Mouse (Mus musculus): Measurements from ENCODE around the gene Eya4.

Eya4 gene

GRCm38 (mm10) chr10:23233425-23233824 lies 117.2 kb downstream of the Eya4 start:
- DNase-seq (ENCODE audit: low spot score in 2 of 2) = no peak

DNA sequence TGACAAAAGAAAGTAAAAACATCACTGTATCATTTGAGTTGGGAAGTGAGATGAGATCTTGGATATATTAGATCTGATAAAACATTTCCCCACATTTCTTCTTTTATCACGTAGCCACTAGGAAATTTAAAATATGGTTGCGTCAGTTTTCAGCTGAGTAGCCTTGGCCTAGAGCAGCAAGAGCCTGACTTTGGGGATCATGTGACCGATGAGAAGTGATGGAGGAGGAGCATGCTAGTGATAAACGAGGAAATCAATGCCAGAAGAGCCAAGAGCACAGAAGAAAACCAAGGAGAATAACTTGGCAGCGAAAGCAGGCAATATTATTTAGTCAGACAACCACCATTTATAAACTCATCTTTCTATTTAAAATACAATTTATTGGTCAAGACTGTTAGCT lies 119.7 kb downstream of the Eya4 start:
- no peak for DNase-seq (ENCODE audit: low spot score in 2 of 2)

- DNase-seq (ENCODE audit: low spot score in 2 of 2) = no peak
These were observed 127.2 kb downstream of the Eya4 start for GRCm38 (mm10) chr10:23223336-23223735.

DNA sequence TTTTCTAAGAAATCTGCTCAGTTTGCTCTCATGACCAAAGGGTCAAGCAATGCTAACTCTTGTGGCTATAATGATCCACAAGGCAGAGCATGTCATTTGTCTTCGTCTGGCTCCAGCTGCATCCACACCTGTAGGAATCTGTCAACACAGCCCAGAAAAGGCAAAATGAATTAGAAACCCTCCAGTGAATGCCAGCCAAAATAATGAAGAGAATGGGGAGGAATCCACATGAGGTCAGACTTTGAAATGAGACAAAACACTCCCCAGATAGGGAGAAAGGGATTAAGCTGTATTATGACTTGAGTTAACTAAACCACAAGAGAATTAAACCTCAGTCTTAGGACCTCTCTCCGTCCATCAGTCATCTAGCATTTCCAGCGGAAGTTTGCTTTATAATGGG lies 130.2 kb downstream of the Eya4 start:
- no peak for DNase-seq (ENCODE audit: low spot score in 2 of 2)

- DNase-seq (ENCODE audit: low spot score in 2 of 2) = no peak
These were observed 133.8 kb downstream of the Eya4 start for GRCm38 (mm10) chr10:23216815-23217214.

- DNase-seq (ENCODE audit: low spot score in 2 of 2) = no peak
These were observed 139.2 kb downstream of the Eya4 start for GRCm38 (mm10) chr10:23211381-23211780.

DNA sequence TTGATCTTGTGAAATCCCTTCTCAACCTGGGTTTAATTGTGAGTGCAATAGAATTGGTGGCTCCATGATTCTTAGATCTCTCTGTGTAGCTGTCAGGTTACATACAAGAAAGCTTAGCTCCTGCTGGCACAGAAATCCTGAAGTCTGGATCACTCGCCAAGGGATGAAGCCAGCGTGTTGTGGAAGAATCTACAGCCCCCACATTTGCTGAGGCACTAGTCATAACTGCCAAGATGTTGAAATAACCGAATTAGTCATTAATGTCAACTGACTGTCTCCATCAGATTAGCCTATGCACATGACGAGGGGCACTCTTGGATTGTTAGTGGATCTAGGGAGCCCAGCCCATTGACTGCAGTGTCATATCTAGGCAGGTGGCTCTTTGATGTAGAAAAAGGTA lies 146.7 kb downstream of the Eya4 start:
- peak in 1 of 2 experiments; percentile 6 for DNase-seq (ENCODE audit: low spot score in 2 of 2)

GRCm38 (mm10) chr10:23203144-23203838 lies 147.3 kb downstream of the Eya4 start:
- no peak for DNase-seq (ENCODE audit: low spot score in 2 of 2)

GRCm38 (mm10) chr10:23202591-23202990 lies 148.0 kb downstream of the Eya4 start:
- DNase-seq (ENCODE audit: low spot score in 2 of 2) = no peak

- DNase-seq (ENCODE audit: low spot score in 2 of 2) = no peak
These were observed 152.3 kb downstream of the Eya4 start for GRCm38 (mm10) chr10:23198251-23198650.

- no peak for DNase-seq (ENCODE audit: low spot score in 2 of 2)
These were observed 154.2 kb downstream of the Eya4 start for GRCm38 (mm10) chr10:23196336-23196735.

GRCm38 (mm10) chr10:23195337-23195736 lies 155.2 kb downstream of the Eya4 start:
- no peak for DNase-seq (ENCODE audit: low spot score in 2 of 2)

DNA sequence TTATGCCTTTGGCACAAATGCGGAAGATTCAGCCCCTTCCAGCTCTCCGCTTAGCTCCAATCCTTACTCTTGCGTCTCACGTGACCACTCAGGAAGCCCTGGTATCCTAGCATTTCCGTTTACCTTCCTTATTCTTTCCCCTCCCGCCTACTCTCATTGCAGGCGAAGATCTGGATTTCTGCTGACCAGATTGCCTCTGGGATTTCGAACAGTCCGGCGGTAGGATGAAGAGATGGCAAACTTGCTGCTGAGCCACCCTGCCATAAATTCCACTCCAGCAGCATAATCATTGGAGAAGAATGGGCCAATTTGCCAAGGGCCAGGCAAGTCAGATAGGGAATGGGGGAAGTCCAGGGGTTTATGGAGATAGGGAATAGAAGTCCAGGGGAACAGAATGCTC lies 160.8 kb downstream of the Eya4 start:
- DNase-seq (ENCODE audit: low spot score in 2 of 2) = no peak

- DNase-seq (ENCODE audit: low spot score in 2 of 2) = no peak
These were observed 165.2 kb downstream of the Eya4 start for GRCm38 (mm10) chr10:23185391-23185790.

DNA sequence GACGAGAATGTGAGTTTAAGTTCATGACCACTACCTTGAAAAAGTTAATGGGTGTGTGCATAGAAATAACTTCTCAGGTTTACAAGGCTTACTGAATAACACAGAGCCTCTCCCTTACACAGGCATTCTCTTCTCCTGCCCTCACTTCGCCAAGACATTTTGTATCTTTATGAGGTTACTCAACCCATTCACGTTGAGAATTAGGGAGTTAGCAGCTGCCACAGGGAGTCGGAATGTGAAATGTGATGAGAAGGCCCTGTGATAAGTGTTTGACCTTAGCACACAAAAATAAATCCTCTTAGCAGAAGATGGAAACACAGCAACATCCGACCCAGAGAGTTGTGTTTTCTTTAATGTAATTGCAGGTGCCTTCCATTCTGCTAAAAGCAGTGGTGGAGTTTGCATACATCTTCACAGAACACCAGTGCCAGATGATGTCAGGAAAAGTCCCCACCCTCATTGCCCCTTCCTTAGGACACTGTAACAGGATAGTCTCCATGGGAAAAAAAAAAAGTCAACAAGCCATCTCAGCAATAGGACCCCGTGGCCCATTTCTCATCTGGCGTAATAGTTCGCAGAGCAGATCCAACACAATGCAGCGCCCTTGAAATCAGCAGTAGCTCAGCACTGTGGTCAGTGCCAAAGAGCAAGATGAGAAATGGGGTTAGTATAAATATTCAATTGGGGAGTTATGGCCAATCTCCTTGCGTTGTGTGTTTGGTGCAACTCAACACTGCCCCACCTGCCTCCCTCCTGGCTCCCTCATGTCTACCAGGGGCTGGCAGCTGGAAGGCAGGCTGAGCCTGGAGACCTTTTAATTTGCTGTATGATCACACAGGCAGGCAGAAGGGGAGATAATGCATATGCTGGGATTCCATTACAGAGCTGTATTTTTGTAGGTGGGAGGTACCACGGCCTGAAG lies 168.8 kb downstream of the Eya4 start:
- no peak for DNase-seq (ENCODE audit: low spot score in 2 of 2)

DNA sequence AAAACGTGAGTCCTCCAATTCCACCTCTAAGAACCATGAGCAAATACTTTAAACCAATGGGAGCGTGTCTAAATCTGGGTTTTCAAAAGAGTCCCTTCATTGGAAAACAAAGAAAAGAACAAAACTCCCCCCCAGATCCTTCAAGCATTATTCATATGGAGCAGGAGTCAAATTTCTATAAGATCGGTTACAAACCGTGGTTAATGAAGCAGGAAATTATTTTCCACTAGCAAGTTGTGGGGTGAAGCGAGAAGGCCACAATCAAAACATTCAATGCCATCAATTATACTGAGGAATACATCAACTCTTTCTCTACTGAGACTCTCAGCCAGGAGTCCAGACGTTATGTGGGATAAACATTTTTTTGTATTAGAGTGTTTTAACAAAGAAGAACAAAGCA lies 171.3 kb downstream of the Eya4 start:
- no peak for DNase-seq (ENCODE audit: low spot score in 2 of 2)

- no peak for DNase-seq (ENCODE audit: low spot score in 2 of 2)
These were observed 173.1 kb downstream of the Eya4 start for GRCm38 (mm10) chr10:23177347-23178046.

DNA sequence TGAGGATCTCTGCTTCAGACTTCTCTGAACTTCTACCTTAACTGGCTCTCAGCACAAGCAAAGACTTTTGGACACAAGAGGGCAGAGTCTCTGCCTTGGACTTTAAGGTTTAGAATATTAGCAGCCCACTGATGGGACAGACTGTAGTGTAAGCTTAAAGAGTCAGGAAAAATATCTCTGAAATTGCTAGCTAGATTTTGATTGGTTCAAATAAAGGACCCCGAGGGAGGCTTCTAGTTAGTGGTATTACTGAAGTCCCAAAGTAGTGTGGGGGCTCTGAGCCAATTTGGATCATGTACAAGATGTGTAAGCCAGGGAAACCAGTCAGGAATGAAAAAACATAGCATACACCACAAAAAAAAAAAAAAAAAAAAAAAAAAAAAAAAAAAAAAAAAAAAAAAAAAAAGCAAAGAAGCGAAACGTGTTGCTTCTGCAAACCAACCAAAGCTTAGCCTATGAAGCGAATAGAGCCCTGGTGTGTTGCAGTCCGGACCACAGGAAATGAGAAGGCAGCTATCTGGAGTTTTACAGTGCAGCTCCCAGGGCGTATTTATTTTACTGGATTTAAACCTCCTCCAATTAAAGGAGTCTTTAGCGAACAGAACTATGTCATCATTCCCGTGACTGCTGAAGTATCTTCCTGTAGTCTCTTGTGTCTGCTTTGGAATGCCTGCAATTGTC lies 173.8 kb downstream of the Eya4 start:
- DNase-seq (ENCODE audit: low spot score in 2 of 2) = no peak

DNA sequence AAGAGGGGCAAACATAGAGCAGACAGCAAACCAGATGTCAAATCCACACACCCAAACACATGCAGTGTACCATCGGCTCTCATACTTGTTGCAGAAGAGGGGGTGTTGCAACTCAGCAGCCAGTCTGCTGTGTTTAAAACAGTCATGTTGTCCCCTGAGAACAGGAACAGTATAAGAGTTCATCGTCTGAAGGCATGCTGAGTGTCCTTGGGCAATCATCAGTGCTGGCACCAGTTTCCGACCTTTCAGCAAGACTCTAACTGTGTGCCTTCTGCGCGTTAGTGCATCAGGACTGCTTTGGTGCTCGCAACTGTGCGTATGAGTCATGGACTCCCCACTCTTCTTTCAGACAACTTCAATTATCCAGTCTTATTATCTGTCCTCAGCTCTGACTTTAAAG lies 179.0 kb downstream of the Eya4 start:
- no peak for DNase-seq (ENCODE audit: low spot score in 2 of 2)

- DNase-seq (ENCODE audit: low spot score in 2 of 2) = no peak
These were observed 185.4 kb downstream of the Eya4 start for GRCm38 (mm10) chr10:23165089-23165642.

DNA sequence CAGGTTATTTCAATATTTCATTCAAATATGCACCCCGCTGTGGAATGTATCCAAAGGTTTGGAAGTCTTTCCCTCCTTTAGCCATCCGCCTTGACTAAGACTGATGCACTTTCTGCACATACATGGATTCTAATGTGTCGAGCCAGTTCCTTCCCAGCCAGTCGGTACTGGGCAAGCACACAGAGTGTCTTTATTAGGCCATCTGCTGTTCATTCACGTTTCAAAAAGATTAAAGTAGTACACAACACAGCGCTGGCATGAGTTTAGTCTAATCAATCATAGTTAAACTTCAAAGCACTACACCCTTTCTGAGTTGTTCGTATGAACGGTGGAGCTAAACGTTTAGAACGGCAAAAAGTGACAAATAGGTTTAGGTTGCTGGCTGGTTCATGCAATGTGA lies 190.7 kb downstream of the Eya4 start:
- DNase-seq (ENCODE audit: low spot score in 2 of 2) = no peak

DNA sequence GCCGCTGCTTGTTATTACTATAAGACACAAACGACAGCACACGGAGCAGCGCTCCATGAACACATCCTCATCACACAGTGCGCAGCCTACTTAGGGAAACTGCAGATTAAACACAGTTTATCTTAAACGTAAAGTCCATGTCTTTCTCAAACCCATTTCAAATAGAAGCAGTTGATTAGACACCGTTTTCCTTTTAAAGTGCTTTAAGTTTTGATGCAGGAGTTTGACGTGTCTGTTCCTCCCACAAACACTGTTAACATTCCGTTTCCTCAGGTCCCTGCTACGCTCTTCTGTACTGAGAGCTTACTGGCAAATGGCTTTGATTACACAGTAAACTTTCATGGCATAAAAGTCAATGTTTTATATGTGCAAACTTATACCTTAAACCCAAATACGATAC lies 191.4 kb downstream of the Eya4 start:
- no peak for DNase-seq (ENCODE audit: low spot score in 2 of 2)
